Mouse (Mus musculus) C2C12 (cell line): ENCODE measurements around the gene Klhl3.

Source experiments
- CTCF ChIP-seq: IDR thresholded peaks from one replicate; pipeline ENCODE4 v1.5.1; 2011; ENCODE audit not compliant: control insufficient read depth, insufficient read depth, insufficient read length
- MAX ChIP-seq: IDR thresholded peaks from one replicate; pipeline ENCODE4 v1.6.1; 2011; ENCODE audit warnings: mild to moderate bottlenecking, control low read depth
- MYOD1 ChIP-seq: IDR thresholded peaks from one replicate; pipeline ENCODE4 v1.6.1; 2011; ENCODE audit warnings: low read depth; ENCODE audit not compliant: control insufficient read depth, insufficient read length
- MYOG ChIP-seq: IDR thresholded peaks from one replicate; pipeline ENCODE4 v1.6.1; 2011; ENCODE audit not compliant: control insufficient read depth, insufficient read length; ENCODE audit errors: extremely low read depth

GRCm38 (mm10) chr13:58070504-58070903 lies 42.9 kb downstream of the Klhl3 start:
- no peak for TF ChIP-seq CTCF
- TF ChIP-seq MYOD1 = no peak
- no peak for TF ChIP-seq MAX
- no peak for TF ChIP-seq MYOG
